ENCODE assay signal across 21 mouse cellular contexts in the genomic region with DNA sequence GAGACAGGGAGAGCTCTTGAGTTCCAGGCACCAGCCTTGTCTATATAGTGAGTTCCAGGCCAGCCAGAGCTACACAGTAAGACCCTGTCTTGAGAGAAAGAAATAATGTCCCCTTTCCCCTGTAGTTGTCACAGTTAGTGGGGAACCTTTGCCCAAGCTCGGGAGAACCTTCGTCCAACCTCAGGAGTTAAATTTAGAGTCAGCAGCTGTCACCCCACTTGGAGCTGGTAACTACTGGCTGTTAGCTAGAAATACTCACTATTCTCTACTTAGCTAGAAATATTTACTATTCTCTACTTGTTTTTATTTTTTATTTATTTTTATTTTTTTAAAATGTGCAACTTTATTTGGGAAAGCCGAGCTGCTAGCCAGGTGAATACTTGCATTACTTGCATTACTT. TPM values are rescaled to one million over a fixed set of nuclear protein-coding genes. Genes with fewer than 3 reads are reported as not detected.
DNase-seq lines count a peak whose midpoint lies in the region; ATAC-seq and TF ChIP-seq lines count a peak whose summit lies in the region.
"Had no signal": no experiment of that assay in that cellular context is flagged by ENCODE, and none has a peak within 500 bp of the region (broad histone marks: within the 10 kb centered on the region; RNA-seq: fewer than 3 reads in every experiment).

No protein-coding gene starts in this region.

- no peak for TF ChIP-seq EP300 in MEL (IDR thresholded peaks at IDR 0.05; ENCODE audit: low read depth in 1 of 2, low read length in 2 of 2)

- TF ChIP-seq POLR2A in MEL (IDR thresholded peaks at IDR 0.05; ENCODE audit: control insufficient read depth in 1 of 2, insufficient read depth in 1 of 2, low read depth in 1 of 2, low read length in 2 of 2, poor library complexity in 1 of 2) = no peak

- TF ChIP-seq RAD21 in MEL (IDR thresholded peaks at IDR 0.05; ENCODE audit: low read depth, low read length) = no peak

- H3K79me2 ChIP-seq in MEL (ENCODE audit: control insufficient read depth, insufficient read depth, low read length, poor library complexity) = peaks cover 90% of the 10 kb centered on the region

- TF ChIP-seq CTCF in E14TG2a.4 (conservative IDR thresholded peaks at IDR 0.05; ENCODE audit: low read length) (no peak), MEL (IDR thresholded peaks at IDR 0.05 in 2 of 3, conservative IDR thresholded peaks at IDR 0.05 in 1 of 3; ENCODE audit: control insufficient read depth in 1 of 3, insufficient read depth in 1 of 3, low read depth in 2 of 3, low read length in 3 of 3, poor library complexity in 1 of 3, severe bottlenecking in 1 of 3) (no peak; a peak in 1 of 6 replicates)

- WGBS in heart, embryonic 13.5 days = 55% methylated on average over 3 of the region's 3 CpGs
- 62% methylated on average over 3 of the region's 3 CpGs for WGBS in liver, embryonic 13.5 days (ENCODE audit: insufficient replicate concordance)
- WGBS in hindbrain, embryonic 13.5 days = 86% methylated on average over 3 of the region's 3 CpGs

- H3K27me3 ChIP-seq in heart, embryonic 13.5 days (replicated peaks) = no peaks in the 10 kb centered on the region
- H3K27me3 ChIP-seq in E14TG2a.4 (ENCODE audit: insufficient read depth, low read length) (no peaks in the 10 kb centered on the region), MEL (ENCODE audit: control insufficient read depth in 1 of 2, insufficient read depth in 2 of 2, low read length in 2 of 2) (no peaks in the 10 kb centered on the region)
- H3K27me3 ChIP-seq in liver, embryonic 13.5 days = no peaks in the 10 kb centered on the region
- no peaks in the 10 kb centered on the region for H3K27me3 ChIP-seq in hindbrain, embryonic 13.5 days
- H3K27me3 ChIP-seq: heart, embryonic 15.5 days; hindbrain, embryonic 12.5 days; lung, embryonic 15.5 days had no signal

- peaks cover 43% of the 10 kb centered on the region for H3K36me3 ChIP-seq in heart, embryonic 13.5 days
- peaks cover 74% of the 10 kb centered on the region for H3K36me3 ChIP-seq in E14TG2a.4 (ENCODE audit: insufficient read depth, low read length)
- H3K36me3 ChIP-seq in MEL (ENCODE audit: control insufficient read depth in 1 of 2, insufficient read depth in 2 of 2, low read length in 2 of 2) = peaks cover 47 to 66% of the 10 kb centered on the region in 2 experiments
- peaks cover 45% of the 10 kb centered on the region for H3K36me3 ChIP-seq in liver, embryonic 13.5 days
- H3K36me3 ChIP-seq in hindbrain, embryonic 13.5 days = peaks cover 14% of the 10 kb centered on the region; the same call in 1 of the 2 replicates
- H3K36me3 ChIP-seq: heart, embryonic 15.5 days had no signal

- DNase-seq in heart, adult 8-10 months (ENCODE audit: low spot score) = no peak
- no peak for DNase-seq in MEL (ENCODE audit: low read depth, low spot score)
- no peak for DNase-seq in liver, embryonic 13.5 days
- no peak for DNase-seq in neural tube, embryonic 10.5 days (ENCODE audit: extremely low spot score, low spot score)
- DNase-seq: cerebellum, adult 2 months; gastrocnemius, postnatal 14 days; lung, postnatal 4 days; retina, postnatal 1 day; right cerebral cortex, postnatal 4 days; thymus, postnatal 14 days had no signal

- H3K9ac ChIP-seq in heart, embryonic 13.5 days = peak overlapping the region; percentile 15
- H3K9ac ChIP-seq in MEL (ENCODE audit: control insufficient read depth, low read depth, low read length, poor library complexity, severe bottlenecking) = peak overlapping the region; percentile 30
- peak overlapping the region; percentile 14 for H3K9ac ChIP-seq in liver, embryonic 13.5 days
- H3K9ac ChIP-seq in hindbrain, embryonic 13.5 days = no peak overlapping the region
- H3K9ac ChIP-seq: heart, embryonic 15.5 days; hindbrain, embryonic 12.5 days; lung, embryonic 15.5 days had no signal

- H3K4me2 ChIP-seq in heart, embryonic 13.5 days = peak overlapping the region; percentile 27
- peak overlapping the region; percentile 80 for H3K4me2 ChIP-seq in liver, embryonic 13.5 days
- no peak overlapping the region for H3K4me2 ChIP-seq in hindbrain, embryonic 13.5 days
- H3K4me2 ChIP-seq: heart, embryonic 15.5 days; hindbrain, embryonic 12.5 days; lung, embryonic 15.5 days had no signal

- H3K4me3 ChIP-seq in heart, embryonic 13.5 days = peak overlapping the region; percentile 14; the same call in 1 of the 2 replicates
- H3K4me3 ChIP-seq in E14TG2a.4 (replicated peaks; ENCODE audit: low read length) = peak overlapping the region; percentile 99
- H3K4me3 ChIP-seq in MEL (ENCODE audit: control insufficient read depth in 1 of 2, insufficient read depth in 1 of 2, low read depth in 2 of 2, low read length in 2 of 2) = peak overlapping the region; percentile 16 to 30
- H3K4me3 ChIP-seq in liver, embryonic 13.5 days (replicated peaks) = peak overlapping the region; percentile 96
- no peak overlapping the region for H3K4me3 ChIP-seq in hindbrain, embryonic 13.5 days
- H3K4me3 ChIP-seq: heart, embryonic 15.5 days; hindbrain, embryonic 12.5 days; layer of hippocampus, adult 2 months; lung, embryonic 15.5 days; midbrain, embryonic 10.5 days had no signal

- peaks cover 56% of the 10 kb centered on the region for H3K4me1 ChIP-seq in heart, embryonic 13.5 days
- H3K4me1 ChIP-seq in E14TG2a.4 (replicated peaks; ENCODE audit: low read depth, low read length) (peaks cover 75% of the 10 kb centered on the region), MEL (ENCODE audit: control insufficient read depth in 1 of 2, insufficient read depth in 2 of 2, low read length in 2 of 2) (peaks cover 11 to 34% of the 10 kb centered on the region in 2 experiments)
- peaks cover 76% of the 10 kb centered on the region for H3K4me1 ChIP-seq in liver, embryonic 13.5 days (replicated peaks)
- peaks cover 37% of the 10 kb centered on the region for H3K4me1 ChIP-seq in hindbrain, embryonic 13.5 days (replicated peaks)

- no peak overlapping the region for H3K27ac ChIP-seq in heart, embryonic 13.5 days (replicated peaks)
- no peak overlapping the region for H3K27ac ChIP-seq in MEL (ENCODE audit: control insufficient read depth, low read depth, low read length)
- H3K27ac ChIP-seq in liver, embryonic 13.5 days = no peak overlapping the region; the same call in 1 of the 2 replicates
- H3K27ac ChIP-seq in hindbrain, embryonic 13.5 days = no peak overlapping the region
- H3K27ac ChIP-seq: heart, embryonic 15.5 days; hindbrain, embryonic 12.5 days; kidney, postnatal 0 days; layer of hippocampus, adult 2 months; lung, embryonic 15.5 days; midbrain, embryonic 10.5 days had no signal

- no peaks in the 10 kb centered on the region for H3K9me3 ChIP-seq in heart, embryonic 13.5 days
- H3K9me3 ChIP-seq in E14TG2a.4 (ENCODE audit: low read length) (no peaks in the 10 kb centered on the region), MEL (replicated peaks; ENCODE audit: insufficient read depth, low read length) (no peaks in the 10 kb centered on the region)
- H3K9me3 ChIP-seq in liver, embryonic 13.5 days (replicated peaks) = no peaks in the 10 kb centered on the region
- H3K9me3 ChIP-seq in hindbrain, embryonic 13.5 days = no peaks in the 10 kb centered on the region
- H3K9me3 ChIP-seq: heart, embryonic 15.5 days; hindbrain, embryonic 12.5 days; lung, embryonic 15.5 days; midbrain, embryonic 10.5 days had no signal

- no peak for ATAC-seq in heart, embryonic 13.5 days (ENCODE audit: extremely low read depth, insufficient number of reproducible peaks, low FRiP score, low TSS enrichment)
- no peak for ATAC-seq in liver, embryonic 13.5 days (ENCODE audit: low read depth)
- ATAC-seq in hindbrain, embryonic 13.5 days (ENCODE audit: low FRiP score) = no peak
- ATAC-seq: forebrain, embryonic 14.5 days; inflammation-experienced regulatory T-cells, adult 6 months had no signal

TF ChIP-seq in MEL, 35 proteins besides CTCF, POLR2A, EP300 and RAD21:
- no peak for TF ChIP-seq HCFC1 (IDR thresholded peaks at IDR 0.05; ENCODE audit: low read depth, low read length)
- 0 out of 2 replicates have a peak, but pooled peaks have one; percentile 0 for TF ChIP-seq SIN3A (IDR thresholded peaks at IDR 0.05; ENCODE audit: low read length)

RNA-seq across cellular contexts. Expression of gene G3bp1, which starts 3.7 kb away (rescaled TPM):
- 111 and 113 TPM in 2 replicates for polyA plus RNA-seq in heart, embryonic 13.5 days (2015; fragmentation: Nextera tagmentation; extraction: Ambion mirVana)
- 10 to 100 TPM; 39.4 to 45.2 (median 42.4) TPM for total RNA-seq in heart, adult 8-10 months (2022)
- total RNA-seq in MEL (2012; rRNA removed) = 314 TPM in 2 replicates
- polyA plus RNA-seq in MEL (2012; ENCODE audit: insufficient read depth in 1 of 2, insufficient read length in 2 of 2, low read depth in 1 of 2, low replicate concordance in 2 of 2, missing spikeins in 1 of 2) = 100 to 1,000 TPM; 129 to 246 TPM
- polyA plus RNA-seq in liver, embryonic 13.5 days (2015; fragmentation: Nextera tagmentation; extraction: Ambion mirVana) = 96.5 and 114 TPM in 2 replicates
- 126 and 127 TPM in 2 replicates for polyA plus RNA-seq in hindbrain, embryonic 13.5 days (2015; fragmentation: Nextera tagmentation; extraction: Ambion mirVana)

RNA-seq across cellular contexts. Expression of gene Atox1, which starts 12.2 kb away (rescaled TPM):
- polyA plus RNA-seq in heart, embryonic 13.5 days (2015; fragmentation: Nextera tagmentation; extraction: Ambion mirVana) = 283 and 302 TPM in 2 replicates
- 100 to 1,000 TPM in 3 of 4 experiments, 10 to 100 TPM in 1; 94.6 to 115 (median 104) TPM for total RNA-seq in heart, adult 8-10 months (2022)
- total RNA-seq in MEL (2012; rRNA removed) = 340 and 365 TPM in 2 replicates
- 100 to 1,000 TPM in 1 of 2 experiments, not detected in 1; 258 TPM for polyA plus RNA-seq in MEL (2012; ENCODE audit: insufficient read depth in 1 of 2, insufficient read length in 2 of 2, low read depth in 1 of 2, low replicate concordance in 2 of 2, missing spikeins in 1 of 2)
- polyA plus RNA-seq in liver, embryonic 13.5 days (2015; fragmentation: Nextera tagmentation; extraction: Ambion mirVana) = 184 and 205 TPM in 2 replicates
- 302 and 316 TPM in 2 replicates for polyA plus RNA-seq in hindbrain, embryonic 13.5 days (2015; fragmentation: Nextera tagmentation; extraction: Ambion mirVana)

RNA-seq across cellular contexts. Expression of gene Sparc, which starts 50.2 kb away (rescaled TPM):
- 1,654 and 1,741 TPM in 2 replicates for polyA plus RNA-seq in heart, embryonic 13.5 days (2015; fragmentation: Nextera tagmentation; extraction: Ambion mirVana)
- total RNA-seq in heart, adult 8-10 months (2022) = 100 to 1,000 TPM; 202 to 357 (median 299) TPM
- total RNA-seq in MEL (2012; rRNA removed) = not detected in 2 replicates
- polyA plus RNA-seq in MEL (2012; ENCODE audit: insufficient read depth in 1 of 2, insufficient read length in 2 of 2, low read depth in 1 of 2, low replicate concordance in 2 of 2, missing spikeins in 1 of 2) = not detected
- polyA plus RNA-seq in liver, embryonic 13.5 days (2015; fragmentation: Nextera tagmentation; extraction: Ambion mirVana) = 150 and 155 TPM in 2 replicates
- 579 and 581 TPM in 2 replicates for polyA plus RNA-seq in hindbrain, embryonic 13.5 days (2015; fragmentation: Nextera tagmentation; extraction: Ambion mirVana)
- polyA plus RNA-seq: inflammation-experienced regulatory T-cells, adult 6 months had no signal

Comparison
In these comparisons a context has a peak if more than half of its experiments do, and no peak if none do; other contexts are left out.
1. RNA of gene Sparc, which starts 50.2 kb away (polyA plus RNA-seq): 1,654 to 1,741 TPM in heart, embryonic 13.5 days, 579 to 581 TPM in hindbrain, embryonic 13.5 days and 150 to 155 TPM in liver, embryonic 13.5 days; not detected in MEL; every median in the first group is over 100 times any median in the second.